Mouse (Mus musculus) right cerebral cortex, postnatal 25 days (tissue): ENCODE measurements around the gene Dpp7.
A peak's percentile ranks its signal among the peaks of the same experiment; 100 is the strongest.

Experiments
- DNase-seq: peaks from one replicate; pipeline ENCODE4 v3.0.0; 2022

Gene Dpp7

DNA sequence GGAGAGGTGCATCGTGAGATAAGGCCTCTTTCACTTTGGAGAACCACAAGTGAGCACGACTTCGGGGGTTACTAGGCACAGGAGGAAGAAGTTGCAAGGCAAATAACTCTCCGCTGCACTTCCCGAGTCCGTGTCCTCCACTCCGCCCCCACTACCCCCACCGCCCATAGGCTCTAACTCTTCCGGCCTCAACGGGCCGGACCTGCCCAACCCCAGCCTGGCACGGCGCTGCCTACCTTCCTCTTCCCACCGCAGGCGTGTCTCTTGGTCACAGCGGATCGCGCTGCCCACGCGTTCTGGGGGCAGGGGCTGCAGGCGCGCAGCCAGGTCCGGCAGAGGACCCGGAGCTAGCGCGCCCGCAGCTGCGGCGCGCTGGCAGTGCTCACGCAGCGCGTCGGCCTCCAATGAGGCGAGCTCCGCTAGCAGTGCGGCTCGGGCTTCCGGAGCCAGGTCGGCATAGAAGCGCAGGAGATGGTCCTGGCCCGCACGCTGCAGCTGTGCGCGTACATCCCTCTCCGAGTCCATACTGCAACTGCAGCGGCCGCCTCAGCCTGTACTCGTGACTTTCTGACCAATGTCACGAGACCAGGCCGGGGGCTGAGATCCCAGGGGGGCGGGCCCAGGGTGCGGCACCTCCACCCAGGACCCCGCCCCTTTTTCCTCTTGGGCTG, 9.1 kb upstream of the Dpp7 start, which contains the start of gene Uap1l1:
Uap1l1 (minus strand) TSS at position 592 of the 671 bp plus-strand sequence.
- DNase-seq = peak; percentile 65

DNA sequence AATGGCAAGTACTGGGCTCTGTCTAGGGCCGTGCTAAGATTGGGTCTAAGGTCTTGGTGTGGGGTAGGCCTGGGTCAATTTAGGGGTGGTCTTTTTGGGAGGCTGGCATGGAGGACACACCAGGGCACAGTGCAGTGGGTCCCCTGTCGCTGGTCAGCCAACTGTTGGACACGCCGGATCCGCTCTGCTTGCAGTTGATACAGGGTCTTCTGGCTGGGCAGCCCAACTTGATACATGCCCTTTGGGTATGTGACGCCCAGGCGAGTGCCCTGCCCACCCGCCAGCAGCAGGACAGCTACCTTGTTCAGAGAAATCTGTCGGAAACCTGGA, 8.6 kb upstream of the Dpp7 start:
- no peak for DNase-seq

DNA sequence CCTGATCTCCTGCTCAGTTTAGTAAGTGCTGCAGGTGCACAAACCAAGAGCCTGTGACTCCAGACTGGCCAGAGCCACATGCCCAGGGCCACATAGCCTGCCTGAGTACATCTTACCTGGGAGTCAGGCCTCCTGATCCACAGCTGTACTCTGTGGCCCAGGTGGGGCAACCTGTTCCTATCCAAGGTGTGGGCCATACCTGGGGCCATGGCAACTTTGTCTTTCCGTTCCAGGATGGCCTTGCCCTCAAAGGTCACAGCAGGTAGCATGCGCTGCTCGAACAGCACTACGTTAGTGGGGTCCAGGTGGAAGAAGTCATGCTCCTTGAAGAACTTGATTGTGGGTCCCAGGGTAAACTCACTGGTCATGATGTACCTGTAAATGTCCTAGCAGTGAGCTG, 8.2 kb upstream of the Dpp7 start:
- DNase-seq = no peak

DNA sequence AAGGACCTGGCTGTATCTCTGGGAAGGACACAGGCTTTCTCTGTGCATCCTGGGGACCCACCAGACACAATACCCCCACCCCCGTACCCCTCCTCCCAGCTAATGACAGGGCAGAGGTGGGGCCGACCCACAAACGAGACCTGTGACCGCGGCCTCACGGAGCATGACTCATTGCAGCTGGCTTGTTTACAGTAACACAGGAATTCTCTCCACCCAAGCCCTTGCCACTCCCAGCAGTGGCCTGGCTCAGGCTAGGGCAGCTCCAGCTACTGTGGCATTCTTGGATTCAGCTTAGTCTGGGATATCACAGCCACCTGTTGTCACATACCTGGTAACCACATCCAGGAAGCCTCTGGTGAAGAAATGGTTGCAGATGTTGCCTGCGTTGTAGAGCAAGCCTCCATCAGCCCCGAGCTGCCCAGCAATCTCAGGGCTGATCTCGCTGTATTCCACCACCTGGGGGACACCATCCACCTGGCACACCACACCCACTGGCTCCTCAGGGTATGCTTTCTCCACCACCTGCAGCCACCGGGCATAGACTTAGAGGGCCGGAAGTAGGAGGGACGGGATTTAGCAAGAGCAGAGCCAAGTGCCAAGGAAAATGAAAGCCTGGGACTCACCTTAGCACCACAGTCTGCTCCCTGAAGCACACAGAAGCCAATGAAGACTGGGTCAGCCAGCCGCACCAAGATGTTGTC, 7.5 kb upstream of the Dpp7 start:
- no peak for DNase-seq

DNA sequence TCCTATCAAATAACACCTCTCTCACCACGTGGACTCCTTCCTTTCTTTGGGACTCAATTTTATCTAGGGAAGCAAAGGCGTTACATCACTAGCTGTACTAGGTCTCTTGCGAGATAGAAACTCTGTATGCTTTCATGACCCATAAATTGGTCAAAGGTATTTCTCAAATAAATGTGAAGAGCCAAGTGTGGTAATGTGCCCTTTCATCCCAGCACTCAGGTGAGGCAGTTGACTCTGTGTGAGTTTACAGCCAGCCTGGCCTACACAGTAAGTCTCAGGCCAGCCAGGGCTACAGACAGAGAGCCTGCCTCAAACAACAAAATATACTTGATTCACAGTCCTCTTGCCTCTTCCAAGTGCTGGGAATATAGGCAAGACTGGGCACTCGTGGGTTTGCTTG, 3.7 kb upstream of the Dpp7 start:
- DNase-seq = no peak

DNA sequence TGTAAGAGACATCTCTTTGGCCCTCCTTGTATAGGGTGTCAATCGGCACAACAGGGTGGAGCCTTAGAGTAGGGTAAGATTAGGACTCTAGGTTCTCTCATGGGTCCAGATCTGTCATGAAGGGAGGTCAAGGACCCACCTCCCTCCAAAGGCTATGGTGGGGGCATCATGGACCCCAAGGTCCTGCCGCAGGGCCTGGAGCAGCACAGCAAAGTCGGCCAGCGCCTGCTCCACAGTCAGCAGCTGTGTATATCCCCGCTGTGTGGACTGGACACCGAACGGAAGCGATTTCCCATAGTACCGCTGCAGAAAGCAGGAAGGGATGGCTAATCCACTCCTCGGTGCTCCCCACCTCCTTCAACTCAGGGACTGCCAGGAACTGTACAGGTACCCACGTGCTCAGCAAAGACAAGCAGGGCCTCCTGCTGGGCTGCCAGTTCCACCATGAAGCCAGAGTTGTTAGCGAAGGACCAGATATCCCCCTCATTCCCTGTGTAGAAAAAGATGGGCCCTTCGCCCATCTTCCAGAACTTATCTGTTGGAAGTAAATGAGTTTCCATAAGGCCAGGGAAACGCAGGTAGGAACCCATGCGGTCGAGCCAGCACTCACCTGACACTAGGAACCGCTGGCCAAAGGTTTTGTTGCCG, 616 bp downstream of the Dpp7 start:
- DNase-seq = no peak

DNA sequence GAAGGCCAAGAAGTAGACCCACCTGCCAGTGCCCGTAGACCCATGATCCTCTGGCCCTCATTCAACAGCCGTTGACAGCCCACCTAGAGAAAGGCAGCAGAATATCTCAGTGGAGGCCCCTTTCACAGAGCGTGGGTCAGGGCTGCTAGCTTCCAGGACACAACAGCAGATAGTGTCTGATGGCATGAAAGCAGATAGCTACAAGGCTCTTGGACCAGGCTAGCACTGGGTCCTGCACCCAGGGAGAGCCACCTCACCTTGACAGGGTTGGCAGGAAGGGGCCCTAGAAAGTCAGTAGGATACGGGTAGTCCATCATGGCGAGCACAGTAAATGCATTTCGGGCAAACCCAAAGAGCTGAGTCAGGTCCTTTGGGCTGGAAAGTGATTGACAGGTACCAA, 1.9 kb downstream of the Dpp7 start:
- no peak for DNase-seq

DNA sequence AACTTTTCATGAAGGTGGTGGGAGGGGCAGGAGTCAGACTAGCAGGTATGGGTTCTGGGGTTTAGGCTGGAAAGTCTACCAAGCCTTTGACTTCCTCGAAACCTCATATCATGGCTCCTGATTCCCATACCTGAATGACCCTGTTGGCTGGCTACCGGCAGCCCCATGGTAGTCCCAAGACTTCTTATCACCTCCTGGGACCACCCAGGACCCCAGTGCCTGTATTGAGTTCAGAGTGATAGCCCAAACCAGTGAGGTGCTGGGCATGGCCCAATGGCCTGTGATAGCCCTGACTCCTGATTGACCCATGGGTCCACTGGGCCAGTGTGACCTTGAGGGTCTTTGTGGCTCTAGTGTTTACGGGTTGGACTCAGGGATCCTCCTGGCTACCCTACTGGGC, 5.5 kb downstream of the Dpp7 start:
- no peak for DNase-seq

DNA sequence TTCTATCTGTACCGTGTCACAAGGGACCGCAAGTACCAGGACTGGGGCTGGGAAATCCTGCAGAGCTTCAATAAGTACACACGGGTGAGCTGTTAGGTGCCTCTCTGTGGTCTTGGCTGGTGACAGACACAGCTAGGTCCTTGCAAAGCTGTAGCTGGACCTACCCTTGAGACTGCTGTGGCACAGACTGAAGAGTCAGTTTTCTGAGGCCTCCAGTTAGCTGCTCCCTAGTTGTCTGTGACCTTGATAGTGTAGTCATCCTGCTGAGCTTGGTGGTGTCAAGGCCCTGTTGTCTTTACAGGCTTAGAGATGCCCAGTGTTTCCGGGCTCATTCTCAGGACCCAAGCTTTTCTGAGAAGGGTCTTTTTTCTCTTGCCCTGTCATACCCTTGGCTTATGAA, 6.7 kb downstream of the Dpp7 start:
- DNase-seq = no peak

DNA sequence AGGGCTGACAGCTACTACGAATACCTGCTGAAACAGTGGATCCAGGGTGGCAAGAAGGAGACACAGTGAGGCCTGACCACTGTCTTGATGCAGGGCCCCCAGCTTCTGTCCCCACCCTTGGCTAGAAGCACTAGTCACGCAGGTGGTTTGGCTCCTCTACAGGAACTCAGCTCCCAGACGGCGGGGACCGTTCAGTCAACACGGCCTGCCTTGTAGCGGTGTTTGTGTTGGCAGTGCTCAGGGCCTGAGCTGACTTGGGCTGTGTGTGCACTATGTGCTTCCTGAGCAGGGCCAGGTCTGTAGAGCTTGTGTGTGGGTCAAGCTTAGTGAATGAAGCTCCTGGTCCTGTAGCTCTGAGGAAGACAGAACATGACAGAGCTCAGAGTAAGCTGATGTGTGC, 8.0 kb downstream of the Dpp7 start:
- no peak for DNase-seq

DNA sequence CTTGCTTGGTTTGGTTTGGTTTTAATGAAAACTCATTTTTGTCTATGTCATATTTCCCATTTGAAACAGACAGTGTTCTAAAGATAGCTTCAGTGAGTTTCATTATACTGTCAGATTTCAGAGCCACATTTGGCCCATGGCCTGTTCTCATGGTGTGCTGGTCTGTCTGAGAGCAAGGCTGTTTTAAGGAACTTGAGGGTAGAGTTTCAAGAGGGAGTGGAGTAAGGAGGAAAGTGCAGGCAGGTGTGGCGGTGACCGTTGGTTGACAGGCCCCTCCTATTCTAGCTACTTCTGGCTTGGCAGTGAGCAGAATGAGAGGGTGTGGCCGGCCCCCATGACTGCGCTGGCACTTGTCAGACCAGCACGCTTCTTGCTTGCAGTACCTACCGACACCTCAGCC, 17.9 kb downstream of the Dpp7 start:
- no peak for DNase-seq

DNA sequence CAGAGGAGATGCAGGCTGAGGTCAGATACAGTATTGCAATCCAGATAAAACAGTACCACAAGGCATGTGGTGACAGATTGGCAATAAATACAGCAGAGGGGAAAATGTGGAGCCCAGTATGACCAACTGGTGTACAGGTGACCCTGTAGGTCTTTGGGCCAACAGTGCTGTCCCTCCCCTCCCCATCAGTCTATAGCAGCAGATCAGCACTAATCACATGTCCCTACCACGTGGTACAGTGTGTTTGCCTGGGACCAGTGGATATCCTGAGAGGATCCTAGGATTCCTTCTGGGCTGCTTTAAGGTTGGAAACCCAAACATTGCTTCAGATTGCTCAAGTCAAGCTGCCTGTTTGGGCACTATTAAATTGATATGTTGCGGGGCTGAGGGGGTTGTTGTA, 22.6 kb downstream of the Dpp7 start:
- no peak for DNase-seq

DNA sequence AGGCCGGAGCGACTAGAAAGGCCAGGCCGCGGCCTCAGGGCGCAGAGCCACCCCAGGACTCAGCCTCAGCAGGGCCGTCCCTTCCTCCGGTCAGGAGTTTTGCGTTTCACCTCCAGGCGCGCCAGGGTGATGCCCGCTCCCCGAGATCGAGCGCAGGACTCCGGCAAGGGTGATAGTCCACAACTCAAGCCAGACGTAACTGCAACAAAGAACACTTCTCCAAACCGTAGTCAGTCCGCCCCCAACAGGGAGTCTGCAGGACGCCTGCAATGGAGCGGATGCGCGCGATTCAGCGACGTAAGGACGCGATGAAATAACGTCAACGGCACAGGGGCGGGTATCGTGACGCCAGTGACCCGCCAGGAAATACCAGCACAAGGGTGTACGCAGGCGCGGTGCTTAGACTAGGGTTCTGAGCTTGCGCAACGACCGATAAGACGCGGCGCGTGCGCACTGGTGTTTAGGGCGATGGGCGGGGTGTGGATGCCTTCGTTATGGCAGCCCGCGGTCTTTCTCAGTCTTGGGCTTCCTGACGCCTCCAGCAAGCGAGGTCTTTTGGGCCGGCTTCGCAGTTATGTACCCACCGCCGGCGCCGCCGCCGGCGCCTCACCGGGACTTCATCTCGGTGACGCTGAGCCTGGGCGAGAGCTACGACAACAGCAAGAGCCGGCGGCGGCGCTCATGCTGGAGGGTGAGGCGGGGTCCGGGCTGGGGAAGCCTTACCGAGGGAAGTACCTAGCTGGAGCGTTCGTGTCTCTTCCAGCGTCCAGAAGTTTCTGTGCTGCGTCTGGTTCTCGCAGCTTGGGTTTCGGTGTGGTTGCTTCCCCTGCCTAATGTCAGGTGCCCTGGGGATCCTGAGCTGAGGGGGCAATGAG, 23.6 kb downstream of the Dpp7 start, which contains the start of gene Man1b1:
Man1b1 (plus strand) TSS at position 53 of the 875 bp plus-strand sequence.
- peak; percentile 99 for DNase-seq

DNA sequence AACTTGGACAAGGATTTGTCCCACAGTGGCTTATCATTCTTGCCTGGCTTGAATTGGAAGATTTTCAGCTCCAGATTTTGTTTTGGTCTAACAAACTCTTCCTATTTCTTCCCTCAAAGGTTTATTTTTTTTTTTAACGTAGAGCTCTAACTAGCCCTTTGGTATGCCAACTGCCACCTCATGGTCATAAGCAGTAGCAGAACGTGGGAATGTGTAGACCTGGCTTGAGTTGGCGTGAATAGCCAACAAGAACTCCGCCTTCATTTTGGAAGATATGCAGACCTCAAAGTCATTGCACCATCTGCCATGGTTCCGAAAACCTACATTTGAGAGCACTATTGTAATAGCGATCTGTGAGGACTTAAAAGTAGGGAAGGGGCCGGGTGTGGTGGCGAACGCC, 24.7 kb downstream of the Dpp7 start:
- DNase-seq = no peak

DNA sequence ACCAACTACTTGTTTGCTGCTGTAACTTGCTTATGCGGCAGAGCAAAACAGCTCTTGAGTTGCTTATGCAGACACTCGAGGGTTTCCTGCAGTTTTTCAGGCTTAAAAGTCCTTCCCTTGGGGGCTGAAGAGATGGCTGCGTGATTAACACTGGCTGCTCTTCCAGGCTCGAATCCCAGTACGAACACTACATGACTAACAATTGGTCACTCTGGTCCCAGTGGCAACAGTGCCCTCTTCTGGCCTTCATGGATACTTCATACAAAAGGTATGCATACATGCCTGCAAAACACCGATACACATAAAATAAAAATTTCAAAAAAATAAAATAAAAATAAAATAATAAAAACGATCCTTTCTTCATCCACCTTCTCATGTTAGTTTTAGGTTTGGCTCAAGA, 27.7 kb downstream of the Dpp7 start:
- DNase-seq = no peak

DNA sequence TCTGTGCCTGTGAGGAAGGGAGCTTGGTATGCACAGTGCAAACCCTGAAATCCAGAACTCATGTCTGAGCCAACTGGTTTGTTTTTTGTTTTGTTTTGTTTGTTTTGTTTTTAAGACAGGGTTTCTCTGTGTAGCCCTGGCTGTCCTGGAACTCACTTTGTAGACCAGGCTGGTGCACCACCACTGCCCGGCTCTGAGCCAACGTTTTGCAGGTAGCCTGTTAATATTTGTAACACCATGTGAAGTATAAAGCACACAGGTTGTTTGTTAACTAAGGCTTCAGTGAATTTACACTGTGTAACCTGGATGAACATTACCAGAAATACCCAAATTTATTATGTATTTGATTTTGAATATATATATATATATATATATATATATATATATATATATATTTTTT, 30.1 kb downstream of the Dpp7 start:
- DNase-seq = no peak

DNA sequence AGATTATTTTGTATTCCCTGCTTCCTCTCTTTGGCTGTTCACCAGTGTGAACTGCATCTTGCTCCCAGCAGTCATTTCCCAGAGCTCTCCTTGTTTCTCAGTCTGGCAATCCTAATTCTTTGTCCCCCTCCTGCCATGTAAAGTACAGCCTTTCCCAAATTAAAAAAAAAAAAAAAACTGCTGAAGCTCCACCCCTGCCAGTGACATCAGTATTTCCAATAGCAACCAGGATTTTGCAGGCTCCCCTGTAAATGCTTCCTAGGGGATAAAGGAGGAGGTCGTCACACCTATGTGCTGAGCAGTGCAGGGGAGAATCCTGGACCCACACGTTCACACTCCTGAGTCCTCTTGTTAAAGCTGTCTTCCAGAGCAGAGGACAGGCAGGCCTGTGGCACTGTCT, 36.1 kb downstream of the Dpp7 start:
- DNase-seq = no peak

DNA sequence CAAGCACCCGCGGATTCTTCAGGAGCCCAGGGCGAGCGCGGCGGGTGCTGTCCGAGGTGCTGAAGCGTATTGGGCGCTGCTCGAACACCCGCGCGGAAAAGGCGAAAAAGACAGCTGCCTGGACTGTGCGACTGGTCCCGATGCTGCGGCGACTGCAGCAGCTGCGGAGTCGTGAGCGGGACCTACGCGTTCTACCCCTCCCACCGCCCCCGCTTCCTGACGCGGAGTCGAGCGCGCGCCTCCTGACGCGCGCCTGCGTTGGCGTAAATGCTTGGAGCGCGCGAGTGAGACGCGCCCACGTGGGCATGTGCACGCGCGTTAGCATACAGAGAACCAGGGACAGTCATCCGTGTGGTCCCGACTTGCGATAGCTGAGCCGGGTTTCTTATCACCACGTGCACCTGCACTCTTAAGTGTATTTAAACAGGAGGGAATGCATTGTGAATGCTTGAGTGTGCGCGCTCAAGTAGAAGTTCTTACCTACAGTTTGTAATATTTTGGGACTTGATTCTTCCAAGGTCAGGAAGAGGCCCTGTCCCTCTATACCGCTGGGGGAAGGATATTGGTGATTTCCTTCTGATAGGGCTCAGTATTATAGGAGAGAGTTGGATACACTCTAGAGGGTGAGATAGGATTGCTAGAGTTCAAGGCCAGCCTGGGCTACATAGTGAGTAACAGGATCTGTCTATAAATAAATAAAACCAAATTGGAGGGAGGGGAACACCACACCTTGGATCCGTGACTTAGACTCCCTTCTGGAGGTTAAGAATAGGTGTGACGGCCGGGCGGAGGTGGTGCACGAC, 37.0 kb downstream of the Dpp7 start, which contains the start of gene Grin1:
Grin1 (minus strand) TSS at position 217 of the 803 bp plus-strand sequence.
- peak; percentile 92 for DNase-seq

DNA sequence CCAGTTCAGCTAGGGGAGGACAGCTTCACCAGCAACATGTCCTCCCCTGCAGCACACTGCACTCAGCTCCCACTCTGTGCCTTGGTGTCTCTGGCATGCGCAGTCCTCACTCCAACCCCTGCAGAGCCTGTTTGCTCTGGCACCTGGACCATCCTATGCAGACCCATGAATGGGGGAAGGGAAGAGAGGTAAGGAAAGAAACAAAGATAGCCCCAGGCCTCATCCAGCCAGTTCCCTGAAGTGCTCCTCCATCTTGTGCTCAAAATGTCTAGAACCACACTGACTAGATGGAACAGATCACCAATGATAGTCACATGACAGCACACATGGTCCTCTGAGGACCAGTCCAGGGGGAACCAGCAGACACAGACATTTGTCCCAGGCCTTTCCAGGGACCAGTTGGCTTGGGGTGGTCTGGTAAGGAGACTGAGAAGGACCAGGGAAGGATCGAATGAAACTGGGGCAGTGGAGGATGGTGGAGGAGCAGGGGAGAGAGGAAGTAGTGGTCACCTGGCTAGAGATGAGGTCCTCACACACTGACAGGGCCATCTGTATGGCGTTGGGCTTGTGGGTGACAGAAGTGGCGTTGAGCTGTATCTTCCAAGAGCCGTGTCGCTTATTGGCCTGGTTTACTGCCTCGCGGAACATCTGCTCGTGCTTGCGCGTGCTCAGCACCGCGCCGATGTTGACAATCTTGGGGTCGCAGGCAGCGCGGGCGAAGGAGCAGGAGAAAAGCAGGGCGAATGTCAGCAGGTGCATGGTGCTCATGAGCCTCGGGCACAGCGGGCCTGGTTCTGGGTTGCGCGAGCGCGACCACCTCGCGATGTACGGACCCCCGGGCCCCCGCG, 37.8 kb downstream of the Dpp7 start:
- peak; percentile 66 for DNase-seq

DNA sequence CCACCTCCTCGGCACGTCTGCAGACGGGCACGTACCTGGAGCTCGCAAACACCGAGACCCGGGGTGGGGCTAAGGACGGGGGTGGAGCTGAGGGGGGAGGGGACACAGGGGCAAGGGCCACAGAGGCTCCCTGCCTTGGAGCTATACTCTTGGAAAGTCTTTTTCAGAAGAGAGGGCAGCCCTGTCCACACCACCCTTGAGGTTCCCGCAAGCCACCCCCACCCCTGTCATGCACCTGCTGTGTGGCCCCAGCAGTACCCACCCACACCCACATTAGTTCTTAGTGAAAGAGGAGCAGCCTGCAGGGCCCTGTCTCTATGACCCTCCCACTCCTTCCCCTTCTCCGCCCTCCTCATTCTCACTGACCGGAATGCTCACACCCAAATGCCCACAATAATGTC, 44.7 kb downstream of the Dpp7 start:
- no peak for DNase-seq

DNA sequence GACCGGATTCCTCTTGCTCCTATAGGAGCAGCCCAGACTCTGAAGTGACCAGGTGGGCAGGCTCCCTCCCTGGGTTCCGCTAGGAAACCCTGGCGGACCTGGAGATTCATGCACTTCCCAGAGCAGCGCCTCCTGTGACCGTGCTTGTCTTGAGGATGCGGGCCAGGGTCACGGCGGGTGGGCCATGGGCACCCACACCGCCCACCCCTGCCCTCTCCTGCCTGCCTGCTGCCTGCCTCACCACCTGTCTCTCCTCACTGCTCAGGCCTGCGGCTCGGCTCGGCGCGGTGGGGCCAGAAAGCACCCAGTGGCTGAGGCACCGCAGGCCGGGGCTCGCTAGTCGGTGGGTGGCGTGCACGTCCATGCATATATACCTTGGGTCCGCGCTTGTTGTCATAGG, 45.2 kb downstream of the Dpp7 start:
- DNase-seq = no peak
